Mouse (Mus musculus) testis, adult 2 months (tissue): ENCODE measurements around the gene Bach2.

Experiments
- CTCF ChIP-seq: fragments of 200-500 bp; IDR thresholded peaks from 2 replicates; pipeline ENCODE4 v1.5.1; 2012; ENCODE audit warnings: low read depth, mild to moderate bottlenecking, inconsistent platforms, low read length, moderate library complexity; ENCODE audit not compliant: control insufficient read depth, insufficient read depth, insufficient replicate concordance
- POLR2A ChIP-seq: fragments of 200-500 bp; IDR thresholded peaks from 2 replicates; pipeline ENCODE4 v1.6.1; 2012; ENCODE audit warnings: low read depth, mild to moderate bottlenecking, inconsistent platforms, low read length, moderate library complexity; ENCODE audit not compliant: control insufficient read depth

GRCm38 (mm10) chr4:32319327-32319726, 80.7 kb downstream of the Bach2 start:
- no peak for TF ChIP-seq POLR2A
- TF ChIP-seq CTCF, result no peak
